Mouse (Mus musculus) kidney, postnatal 0 days (tissue): ENCODE measurements around the gene Tgfa. TPM values are rescaled to one million over a fixed set of nuclear protein-coding genes. Genes with fewer than 3 reads are reported as not detected.
A peak's percentile ranks its signal among the peaks of the same experiment; 100 is the strongest.

Experiments used
- ATAC-seq: fragments of 200-750 bp; cut with Nextera tagmentation; replicated peaks from 2 replicates; pipeline ENCODE4 v1.8.0; 2017; ENCODE audit warnings: low read depth, moderate number of reproducible peaks, moderate TSS enrichment, moderate library complexity; ENCODE audit not compliant: low FRiP score
- DNase-seq: peaks from one replicate; pipeline ENCODE4 v3.0.0-alpha.2; 2016; ENCODE audit warnings: low spot score
- H3K27ac ChIP-seq: fragments of 300-500 bp; sonication (generic); 2 replicates; pipeline ENCODE4 v1.5.1; 2014; ENCODE audit warnings: mild to moderate bottlenecking
- H3K27me3 ChIP-seq: fragments of 300-500 bp; sonication (generic); 2 replicates; pipeline ENCODE4 v1.6.1; 2014; ENCODE audit warnings: low read length, mixed read lengths; ENCODE audit not compliant: insufficient read depth
- H3K36me3 ChIP-seq: fragments of 300-500 bp; sonication (generic); 2 replicates; pipeline ENCODE4 v1.6.1; 2014; ENCODE audit warnings: low read length, mixed read lengths; ENCODE audit not compliant: insufficient read depth
- H3K4me1 ChIP-seq: fragments of 300-500 bp; sonication (generic); replicated peaks from 2 replicates; pipeline ENCODE4 v1.6.1; 2014; ENCODE audit warnings: antibody characterized with exemption, low read length, mixed read lengths; ENCODE audit not compliant: insufficient read depth
- H3K4me2 ChIP-seq: fragments of 300-500 bp; sonication (generic); 2 replicates; pipeline ENCODE4 v1.6.1; 2014; ENCODE audit warnings: mild to moderate bottlenecking, low read length, moderate library complexity, mixed read lengths
- H3K4me3 ChIP-seq: fragments of 300-500 bp; sonication (generic); replicated peaks from 2 replicates; pipeline ENCODE4 v1.5.1; 2014; ENCODE audit warnings: low read depth, low read length
- H3K9ac ChIP-seq: fragments of 300-500 bp; sonication (generic); 2 replicates; pipeline ENCODE4 v1.6.1; 2014; ENCODE audit warnings: low read depth, low read length
- H3K9me3 ChIP-seq: fragments of 300-500 bp; sonication (generic); replicated peaks from 2 replicates; pipeline ENCODE4 v1.6.1; 2016; ENCODE audit warnings: low read length, inconsistent platforms, mixed read lengths
- CTCF ChIP-seq: IDR thresholded peaks from 2 replicates; pipeline ENCODE4 v1.5.1; 2016; ENCODE audit warnings: antibody characterized with exemption, low read depth, mild to moderate bottlenecking, moderate library complexity
- WGBS: fragments of 180-500 bp; shearing (Covaris S2); extraction: QIAGEN DNeasy Blood & Tissue Kit; methylation state at CpG from one replicate; pipeline ENCODE4 v1.1.7; 2014; 5-methylcytosine and 5-hydroxymethylcytosine counted together
- polyA plus RNA-seq: library from polyadenylated mRNA; unstranded; fragments of >200 nt; fragmentation: Nextera tagmentation; extraction: Ambion mirVana; gene quantifications from 2 replicates; pipeline ENCODE4 v1.2.1, GENCODE M21; 2015

Gene Tgfa
- polyA plus RNA-seq, 1 experiment from 2014 or later, result 6.1 TPM

DNA sequence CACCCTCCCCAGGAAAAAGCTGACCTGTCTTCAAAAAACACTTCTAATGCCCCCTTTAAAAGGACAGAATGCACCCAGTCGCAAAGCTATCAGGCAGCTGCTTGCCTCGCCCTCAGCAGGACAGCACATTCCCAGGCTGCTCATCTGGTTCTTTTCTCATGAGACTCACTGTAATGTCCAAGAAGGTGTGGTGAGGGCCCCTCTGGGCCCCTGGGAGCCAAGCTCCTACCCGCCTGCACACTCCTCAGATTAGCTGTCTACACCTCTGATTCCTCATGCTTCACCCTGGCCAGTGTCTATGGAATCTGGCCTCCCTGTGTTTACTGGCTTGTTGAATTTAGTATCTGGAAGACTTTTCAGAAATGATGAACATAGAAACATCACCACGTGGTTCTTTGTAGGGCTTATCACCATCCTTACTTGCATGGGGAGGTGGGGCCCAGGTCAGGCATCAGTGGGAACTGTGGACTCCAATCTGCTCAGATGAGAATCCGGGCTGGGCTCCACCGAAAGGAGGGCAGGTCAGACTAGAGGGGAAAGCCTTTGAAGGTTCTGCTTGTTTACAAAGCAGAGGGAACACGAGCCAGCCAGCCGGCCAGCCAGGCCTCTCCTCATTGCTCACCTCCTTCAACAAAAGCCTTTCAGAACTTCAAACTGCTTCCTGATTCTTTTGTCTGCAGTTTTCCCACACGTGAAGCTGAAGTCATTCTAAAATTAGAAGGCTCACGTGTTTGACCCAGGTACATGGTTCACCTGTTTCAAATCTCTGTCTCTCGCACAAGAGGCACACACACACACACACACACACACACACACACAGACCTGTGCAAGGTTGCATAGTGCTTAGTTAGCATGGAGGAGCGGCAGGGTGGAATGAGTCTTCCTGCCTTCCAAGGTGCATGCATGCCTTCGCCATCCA is 38.7 kb downstream of the Tgfa start:
- Histone ChIP-seq H3K4me3 (no peak overlapping the region), H3K36me3 (no peaks in the 10 kb centered on the region), H3K9me3 (no peaks in the 10 kb centered on the region), H3K4me2 (no peak overlapping the region), H3K9ac (no peak overlapping the region), H3K27ac (peak overlapping the region; percentile 54), H3K4me1 (peaks cover 4% of the 10 kb centered on the region; the same call in 1 of the 2 replicates), H3K27me3 (no peaks in the 10 kb centered on the region)
- no peak for TF ChIP-seq CTCF
- ATAC-seq (peak; percentile 62), DNase-seq (peak; percentile 69)
- 28% methylated on average over 13 of the region's 13 CpGs for WGBS

DNA sequence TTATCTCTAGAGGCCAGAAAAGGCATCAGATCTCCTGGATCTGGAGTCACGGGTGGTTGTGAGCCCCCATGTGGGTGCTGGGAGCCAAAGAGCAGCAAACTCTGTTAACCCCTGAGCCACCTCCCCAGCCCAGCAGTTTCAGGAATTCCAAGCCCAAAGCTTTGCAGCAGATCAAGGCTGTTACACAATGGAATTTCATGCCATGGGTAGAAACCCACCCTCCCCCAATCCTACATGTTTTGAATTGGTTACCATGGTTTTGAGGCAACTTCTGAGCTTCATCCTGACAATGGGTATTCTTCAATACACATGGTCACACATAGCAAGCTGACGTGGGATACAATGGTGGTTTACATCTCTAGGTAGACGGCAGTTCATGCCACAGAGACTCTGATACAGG is 49.8 kb downstream of the Tgfa start:
- 67% methylated on average over 3 of the region's 3 CpGs for WGBS
- H3K4me3 ChIP-seq, result no peak overlapping the region
- H3K9me3 ChIP-seq, result no peaks in the 10 kb centered on the region

DNA sequence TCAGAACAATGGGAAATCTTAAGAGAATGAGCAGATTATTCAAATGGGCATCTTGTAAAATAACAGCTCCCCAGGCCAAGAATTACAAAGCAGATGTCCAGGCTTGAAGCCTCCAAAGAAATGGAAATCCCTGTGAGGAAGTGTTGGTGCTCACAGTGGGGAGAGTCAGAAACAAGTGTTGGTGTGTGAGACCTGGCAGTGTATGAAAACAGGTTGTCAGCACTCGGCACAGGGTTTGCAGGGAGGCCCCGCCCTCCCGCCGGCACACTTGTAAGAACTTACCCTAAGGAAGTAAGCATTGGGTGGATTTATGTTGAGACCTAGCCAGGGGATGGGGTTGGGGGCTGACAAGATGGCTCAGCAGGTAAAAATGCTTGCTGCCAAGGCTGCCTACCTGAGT is 50.9 kb downstream of the Tgfa start:
- DNase-seq (no peak), ATAC-seq (no peak)
- 59% methylated on average over 4 of the region's 4 CpGs for WGBS

More for the DNA sequence above, 49.8 kb downstream of the Tgfa start:
- Histone ChIP-seq H3K4me1 (no peaks in the 10 kb centered on the region), H3K27ac (no peak overlapping the region), H3K36me3 (no peaks in the 10 kb centered on the region), H3K27me3 (no peaks in the 10 kb centered on the region), H3K4me2 (no peak overlapping the region), H3K9ac (no peak overlapping the region)
- no peak for ATAC-seq
- DNase-seq, result no peak
- TF ChIP-seq CTCF, result no peak

DNA sequence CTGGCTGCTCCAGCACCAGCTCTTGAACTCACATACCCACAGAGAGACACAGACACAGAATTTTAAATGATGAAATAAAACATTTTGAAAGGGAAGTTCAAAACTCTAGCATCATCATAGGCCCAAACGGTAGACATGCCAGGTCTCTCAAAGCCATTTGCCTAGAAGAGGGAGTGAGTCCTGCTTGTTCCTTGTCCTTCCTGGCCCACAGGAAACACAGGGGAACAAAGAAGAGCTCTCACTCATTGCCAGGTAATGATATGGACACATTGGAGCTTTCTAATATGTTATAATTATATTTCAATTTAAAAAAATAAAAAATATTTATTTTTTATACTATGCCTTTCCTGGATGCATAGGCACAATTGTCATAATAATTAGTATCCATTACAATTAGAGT is 53.5 kb downstream of the Tgfa start:
- no peaks in the 10 kb centered on the region for H3K27me3 ChIP-seq
- no peaks in the 10 kb centered on the region for H3K9me3 ChIP-seq
- 84% methylated on average over 1 of the region's 1 CpGs for WGBS

More for the DNA sequence above, 50.9 kb downstream of the Tgfa start:
- no peak for TF ChIP-seq CTCF
- Histone ChIP-seq H3K4me1 (no peaks in the 10 kb centered on the region), H3K9me3 (no peaks in the 10 kb centered on the region), H3K27me3 (no peaks in the 10 kb centered on the region), H3K4me3 (no peak overlapping the region), H3K27ac (no peak overlapping the region), H3K4me2 (no peak overlapping the region), H3K36me3 (no peaks in the 10 kb centered on the region), H3K9ac (no peak overlapping the region)

DNA sequence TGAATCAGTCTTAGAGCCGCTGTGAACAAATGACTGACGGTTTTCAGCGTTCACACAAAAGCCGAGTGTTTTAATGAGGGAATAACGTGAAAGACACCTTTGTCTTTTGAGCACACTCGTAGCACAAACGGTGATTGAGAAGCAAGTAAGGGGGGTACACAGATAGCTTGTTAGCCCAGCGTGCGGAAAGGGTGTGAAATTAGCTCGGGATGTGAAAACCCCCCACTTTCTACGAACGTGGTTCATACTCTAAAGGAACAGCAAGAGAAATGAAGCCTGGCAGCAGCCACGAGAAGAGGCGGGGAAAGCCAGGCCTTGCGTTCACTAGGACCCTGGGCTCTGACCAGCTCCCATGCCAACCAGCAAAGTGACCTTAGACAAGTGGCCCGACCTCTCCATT is 54.0 kb downstream of the Tgfa start:
- DNase-seq (no peak), ATAC-seq (no peak)
- no peaks in the 10 kb centered on the region for H3K9me3 ChIP-seq
- H3K27me3 ChIP-seq, result no peaks in the 10 kb centered on the region
- H3K36me3 ChIP-seq, result no peaks in the 10 kb centered on the region
- H3K4me3 ChIP-seq, result no peak overlapping the region
- peaks cover 9% of the 10 kb centered on the region; the same call in 1 of the 2 replicates for H3K4me1 ChIP-seq
- H3K4me2 ChIP-seq, result no peak overlapping the region
- H3K27ac ChIP-seq, result no peak overlapping the region
- 88% methylated on average over 16 of the region's 16 CpGs for WGBS
- no peak overlapping the region for H3K9ac ChIP-seq
- no peak for TF ChIP-seq CTCF

More for the DNA sequence above, 53.5 kb downstream of the Tgfa start:
- Histone ChIP-seq H3K4me1 (peaks cover 9% of the 10 kb centered on the region; the same call in 1 of the 2 replicates), H3K36me3 (no peaks in the 10 kb centered on the region), H3K4me2 (no peak overlapping the region), H3K27ac (no peak overlapping the region), H3K4me3 (no peak overlapping the region), H3K9ac (no peak overlapping the region)
- TF ChIP-seq CTCF, result no peak
- DNase-seq (no peak), ATAC-seq (no peak)

DNA sequence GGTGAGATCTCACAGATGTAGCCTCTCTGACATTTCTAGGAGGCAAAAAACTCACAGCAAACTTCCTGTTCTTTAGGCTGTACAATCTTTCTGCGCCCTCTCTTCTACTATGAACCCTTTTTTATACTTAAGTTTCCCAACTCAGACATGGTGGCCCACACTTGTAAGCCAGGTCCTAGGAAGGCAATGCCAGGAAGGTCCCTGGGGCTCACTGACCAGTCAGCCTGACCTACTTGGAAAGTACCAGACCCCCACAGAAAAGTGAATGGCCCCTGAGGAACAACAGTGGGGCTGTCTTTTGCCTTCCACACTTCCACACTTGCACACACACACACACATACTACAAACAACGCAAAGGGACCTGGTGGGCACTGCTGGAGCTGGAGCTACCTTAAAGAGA is 55.2 kb downstream of the Tgfa start:
- DNase-seq, result no peak
- Histone ChIP-seq H3K4me3 (no peak overlapping the region), H3K9me3 (no peaks in the 10 kb centered on the region), H3K4me1 (peaks cover 9% of the 10 kb centered on the region; the same call in 1 of the 2 replicates), H3K36me3 (no peaks in the 10 kb centered on the region), H3K4me2 (no peak overlapping the region), H3K9ac (no peak overlapping the region), H3K27me3 (no peaks in the 10 kb centered on the region), H3K27ac (no peak overlapping the region)
- no peak for TF ChIP-seq CTCF
- 93% methylated on average over 2 of the region's 2 CpGs for WGBS
- no peak for ATAC-seq
